Mouse (Mus musculus): ENCODE data around the gene Ttc24. TPM values are rescaled to one million over a fixed set of nuclear protein-coding genes. Genes with fewer than 3 reads are reported as not detected.

The Ttc24 gene
- 176 and 193 TPM in 2 replicates for polyA plus RNA-seq (2012; rRNA removed)

DNA sequence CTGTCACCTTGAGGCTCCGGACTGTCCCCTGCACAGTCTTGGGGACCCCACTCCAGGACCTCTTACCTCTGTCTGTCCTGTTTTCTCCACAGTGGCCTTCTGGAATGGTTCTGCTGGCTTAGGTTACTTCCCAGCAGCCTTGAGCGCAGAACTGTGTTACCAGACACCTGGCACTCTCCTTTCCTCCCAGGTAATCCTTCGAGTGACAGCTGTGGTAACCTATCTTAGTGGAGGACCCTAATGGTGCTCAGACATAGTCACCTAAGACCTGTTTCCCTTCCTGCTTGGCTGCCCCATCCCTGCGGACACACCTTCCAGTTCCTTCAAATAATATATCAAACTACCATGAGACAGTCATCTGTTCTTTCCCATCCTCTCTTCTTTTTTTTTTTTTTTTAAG is at the start of gene Ttc24:
Gene Ttc24, minus strand, starts transcription at position 101 of the 400 bp plus-strand sequence.
- peaks cover 10% of the 10 kb centered on the region for H3K4me1 ChIP-seq (ENCODE audit: control insufficient read depth, insufficient read depth, low read length)
- H3K36me3 ChIP-seq (ENCODE audit: control insufficient read depth, insufficient read depth, low read length) = no peaks in the 10 kb centered on the region
- TF ChIP-seq POLR2A (IDR thresholded peaks at IDR 0.05; ENCODE audit: control insufficient read depth, low read depth, low read length) (no peak), CTCF (IDR thresholded peaks at IDR 0.05; ENCODE audit: control insufficient read depth, insufficient read depth, insufficient replicate concordance, low read depth, low read length) (no peak)
- H3K4me3 ChIP-seq (ENCODE audit: control insufficient read depth, low read depth, low read length) = no peak within 1 kb of the TSS
- no peak within 1 kb of the TSS for H3K27ac ChIP-seq (ENCODE audit: control insufficient read depth, insufficient read depth, low read depth, low read length)
- no peaks in the 10 kb centered on the region for H3K27me3 ChIP-seq (ENCODE audit: control insufficient read depth, insufficient read depth, low read length)

- no peaks in the 10 kb centered on the region for H3K36me3 ChIP-seq (ENCODE audit: control insufficient read depth, insufficient read depth, low read length)
- TF ChIP-seq POLR2A (IDR thresholded peaks at IDR 0.05; ENCODE audit: control insufficient read depth, low read depth, low read length) (no peak), CTCF (IDR thresholded peaks at IDR 0.05; ENCODE audit: control insufficient read depth, insufficient read depth, insufficient replicate concordance, low read depth, low read length) (no peak)
- no peak overlapping the region for H3K27ac ChIP-seq (ENCODE audit: control insufficient read depth, insufficient read depth, low read depth, low read length)
- H3K4me3 ChIP-seq (ENCODE audit: control insufficient read depth, low read depth, low read length) = no peak overlapping the region
- no peaks in the 10 kb centered on the region for H3K4me1 ChIP-seq (ENCODE audit: control insufficient read depth, insufficient read depth, low read length)
- H3K27me3 ChIP-seq (ENCODE audit: control insufficient read depth, insufficient read depth, low read length) = no peaks in the 10 kb centered on the region
These were observed 49.5 kb upstream of the Ttc24 start for GRCm38 (mm10) chr3:88127636-88128035.

- H3K4me1 ChIP-seq (ENCODE audit: control insufficient read depth, insufficient read depth, low read length) = no peaks in the 10 kb centered on the region
- H3K36me3 ChIP-seq (ENCODE audit: control insufficient read depth, insufficient read depth, low read length) = no peaks in the 10 kb centered on the region
- no peaks in the 10 kb centered on the region for H3K27me3 ChIP-seq (ENCODE audit: control insufficient read depth, insufficient read depth, low read length)
- no peak for TF ChIP-seq POLR2A (IDR thresholded peaks at IDR 0.05; ENCODE audit: control insufficient read depth, low read depth, low read length)
- TF ChIP-seq CTCF (IDR thresholded peaks at IDR 0.05; ENCODE audit: control insufficient read depth, insufficient read depth, insufficient replicate concordance, low read depth, low read length) = no peak
- H3K4me3 ChIP-seq (ENCODE audit: control insufficient read depth, low read depth, low read length) = no peak overlapping the region
- no peak overlapping the region for H3K27ac ChIP-seq (ENCODE audit: control insufficient read depth, insufficient read depth, low read depth, low read length)
These were observed 48.1 kb upstream of the Ttc24 start for GRCm38 (mm10) chr3:88126181-88126580.

DNA sequence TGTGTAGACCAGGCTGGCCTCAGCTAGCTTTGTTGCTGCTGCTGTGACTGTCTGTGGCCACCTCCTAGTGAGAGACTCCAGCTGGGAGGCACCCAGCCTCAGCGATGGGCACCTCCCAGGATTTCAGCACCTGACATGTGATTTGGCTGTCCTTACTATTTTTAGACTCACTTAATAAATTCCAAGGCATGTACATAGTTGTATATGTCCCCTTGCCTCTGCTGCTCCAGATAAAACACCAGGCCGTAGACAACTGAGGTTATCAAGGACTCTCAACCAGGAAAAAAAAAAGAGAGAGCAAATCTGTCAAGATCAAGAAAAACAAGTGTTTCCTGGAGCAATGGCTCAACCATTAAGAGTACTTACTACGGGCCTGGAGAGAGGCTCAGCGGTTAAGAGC is 47.1 kb upstream of the Ttc24 start:
- Histone ChIP-seq H3K4me3 (ENCODE audit: control insufficient read depth, low read depth, low read length) (no peak overlapping the region), H3K4me1 (ENCODE audit: control insufficient read depth, insufficient read depth, low read length) (no peaks in the 10 kb centered on the region), H3K27ac (ENCODE audit: control insufficient read depth, insufficient read depth, low read depth, low read length) (no peak overlapping the region), H3K36me3 (ENCODE audit: control insufficient read depth, insufficient read depth, low read length) (no peaks in the 10 kb centered on the region), H3K27me3 (ENCODE audit: control insufficient read depth, insufficient read depth, low read length) (no peaks in the 10 kb centered on the region)
- TF ChIP-seq POLR2A (IDR thresholded peaks at IDR 0.05; ENCODE audit: control insufficient read depth, low read depth, low read length) = no peak
- no peak for TF ChIP-seq CTCF (IDR thresholded peaks at IDR 0.05; ENCODE audit: control insufficient read depth, insufficient read depth, insufficient replicate concordance, low read depth, low read length)

DNA sequence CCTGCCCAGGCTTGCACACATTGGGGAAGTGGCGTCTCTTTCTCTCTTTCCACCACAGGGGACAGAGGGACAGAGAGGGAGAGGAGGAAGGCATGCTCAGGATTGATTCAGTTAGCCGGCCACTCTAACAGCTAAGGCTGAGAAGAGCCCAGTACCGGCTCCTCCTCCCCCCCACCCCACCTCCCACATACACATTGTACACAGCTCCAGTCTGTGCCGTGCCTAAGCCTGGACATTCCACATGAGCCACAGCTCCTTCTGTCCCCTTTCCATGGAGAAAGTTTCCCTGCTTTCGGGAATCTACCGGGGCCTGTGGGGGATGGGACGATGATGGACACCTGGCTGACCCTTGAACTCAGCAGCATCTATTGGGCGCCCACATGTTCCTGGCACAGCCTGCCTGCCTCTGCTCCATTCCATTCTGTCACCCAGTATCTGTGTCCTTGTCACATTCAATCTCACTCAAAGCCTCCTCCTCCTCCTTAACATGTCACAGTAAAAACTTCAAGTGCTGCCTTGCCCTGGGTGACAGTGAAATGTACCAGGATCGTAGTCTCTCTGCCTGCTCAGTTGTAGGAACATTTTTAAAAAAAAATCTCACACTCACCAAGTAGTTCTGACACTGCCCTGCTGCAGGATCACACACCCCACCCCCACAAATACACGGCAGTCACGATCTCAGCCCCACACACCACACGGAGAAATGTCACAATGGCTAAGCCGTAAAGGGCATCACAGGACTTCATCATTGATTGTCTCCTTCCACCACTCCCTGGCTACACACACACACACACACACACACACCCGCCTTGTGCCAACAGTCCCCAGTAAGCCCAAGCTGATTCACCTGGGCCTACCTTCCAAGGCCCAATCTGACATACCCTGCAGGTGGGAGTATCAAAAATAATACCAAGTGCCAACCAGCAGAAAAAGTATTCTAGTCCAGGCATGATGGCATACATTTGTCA is 43.3 kb upstream of the Ttc24 start:
- Histone ChIP-seq H3K4me1 (ENCODE audit: control insufficient read depth, insufficient read depth, low read length) (no peaks in the 10 kb centered on the region), H3K36me3 (ENCODE audit: control insufficient read depth, insufficient read depth, low read length) (no peaks in the 10 kb centered on the region), H3K27me3 (ENCODE audit: control insufficient read depth, insufficient read depth, low read length) (no peaks in the 10 kb centered on the region), H3K4me3 (ENCODE audit: control insufficient read depth, low read depth, low read length) (no peak overlapping the region), H3K27ac (ENCODE audit: control insufficient read depth, insufficient read depth, low read depth, low read length) (no peak overlapping the region)
- TF ChIP-seq POLR2A (IDR thresholded peaks at IDR 0.05; ENCODE audit: control insufficient read depth, low read depth, low read length) (no peak), CTCF (IDR thresholded peaks at IDR 0.05; ENCODE audit: control insufficient read depth, insufficient read depth, insufficient replicate concordance, low read depth, low read length) (no peak)

GRCm38 (mm10) chr3:88120117-88120651 is 42.1 kb upstream of the Ttc24 start:
- H3K27ac ChIP-seq (ENCODE audit: control insufficient read depth, insufficient read depth, low read depth, low read length) = no peak overlapping the region
- no peak overlapping the region for H3K4me3 ChIP-seq (ENCODE audit: control insufficient read depth, low read depth, low read length)
- no peaks in the 10 kb centered on the region for H3K27me3 ChIP-seq (ENCODE audit: control insufficient read depth, insufficient read depth, low read length)
- H3K36me3 ChIP-seq (ENCODE audit: control insufficient read depth, insufficient read depth, low read length) = no peaks in the 10 kb centered on the region
- H3K4me1 ChIP-seq (ENCODE audit: control insufficient read depth, insufficient read depth, low read length) = no peaks in the 10 kb centered on the region
- no peak for TF ChIP-seq CTCF (IDR thresholded peaks at IDR 0.05; ENCODE audit: control insufficient read depth, insufficient read depth, insufficient replicate concordance, low read depth, low read length)

- H3K27me3 ChIP-seq (ENCODE audit: control insufficient read depth, insufficient read depth, low read length) = no peaks in the 10 kb centered on the region
- TF ChIP-seq CTCF (IDR thresholded peaks at IDR 0.05; ENCODE audit: control insufficient read depth, insufficient read depth, insufficient replicate concordance, low read depth, low read length) = no peak
- TF ChIP-seq POLR2A (IDR thresholded peaks at IDR 0.05; ENCODE audit: control insufficient read depth, low read depth, low read length) = no peak
- H3K4me1 ChIP-seq (ENCODE audit: control insufficient read depth, insufficient read depth, low read length) = no peaks in the 10 kb centered on the region
- no peak overlapping the region for H3K27ac ChIP-seq (ENCODE audit: control insufficient read depth, insufficient read depth, low read depth, low read length)
- H3K4me3 ChIP-seq (ENCODE audit: control insufficient read depth, low read depth, low read length) = no peak overlapping the region
- H3K36me3 ChIP-seq (ENCODE audit: control insufficient read depth, insufficient read depth, low read length) = no peaks in the 10 kb centered on the region
These were observed 36.3 kb upstream of the Ttc24 start for GRCm38 (mm10) chr3:88114396-88114795.
